In the genomic region with DNA sequence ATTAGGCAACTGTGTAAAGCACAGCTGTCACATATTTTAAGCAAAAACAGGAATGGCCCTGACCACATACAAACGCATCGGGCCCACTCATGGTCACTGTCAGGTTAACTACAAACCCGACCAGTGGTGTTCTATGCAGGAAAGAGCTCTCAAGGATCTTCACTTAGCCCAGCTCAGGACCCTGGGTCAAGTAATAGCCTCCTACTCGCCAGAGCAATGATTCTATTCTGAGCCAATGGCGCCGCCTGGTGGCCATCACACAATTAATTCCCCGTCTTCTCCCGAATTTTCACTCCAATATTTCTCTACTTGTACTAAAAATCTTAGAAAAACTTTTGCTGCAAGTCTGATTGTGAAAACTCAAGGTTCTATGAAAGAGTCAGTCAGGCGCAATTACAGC, we compare ENCODE assay signal across 8 mouse cellular contexts. TPM values are rescaled to one million over a fixed set of nuclear protein-coding genes. Genes with fewer than 3 reads are reported as not detected.
DNase-seq lines count a peak whose midpoint lies in the region; ATAC-seq and TF ChIP-seq lines count a peak whose summit lies in the region.

No protein-coding gene starts in this region.

- H3K4me1 ChIP-seq in neural tube, embryonic 15.5 days, result no peaks in the 10 kb centered on the region
- no peaks in the 10 kb centered on the region for H3K4me1 ChIP-seq in liver, postnatal 0 days (ENCODE audit: insufficient read depth)

- peak; percentile 74 for TF ChIP-seq CTCF in liver, postnatal 0 days (IDR thresholded peaks at IDR 0.05; ENCODE audit: low read depth)

- no peaks in the 10 kb centered on the region for H3K27me3 ChIP-seq in neural tube, embryonic 15.5 days (replicated peaks)
- no peaks in the 10 kb centered on the region for H3K27me3 ChIP-seq in liver, postnatal 0 days (ENCODE audit: insufficient read depth, low read length)

- ATAC-seq in neural tube, embryonic 15.5 days (ENCODE audit: low FRiP score), result no peak
- ATAC-seq in liver, postnatal 0 days, result no peak
- no peak for ATAC-seq in activated CD4-positive, CD25-positive, alpha-beta regulatory T cell, adult 4 months

- intact Hi-C loops in heart, postnatal 10 days (cut with DNase I), result loop anchor here (5.0 to 10.0 kb wide), 3 partner anchors 155 to 503 kb away; no protein-coding TSS in a partner anchor

- no peak overlapping the region for H3K4me3 ChIP-seq in neural tube, embryonic 15.5 days (replicated peaks)
- no peak overlapping the region for H3K4me3 ChIP-seq in liver, postnatal 0 days (ENCODE audit: low read depth, low read length)

- H3K9me3 ChIP-seq in neural tube, embryonic 15.5 days (replicated peaks), result no peaks in the 10 kb centered on the region
- H3K9me3 ChIP-seq in liver, postnatal 0 days (ENCODE audit: low read length), result no peaks in the 10 kb centered on the region

- no peak overlapping the region for H3K27ac ChIP-seq in neural tube, embryonic 15.5 days (replicated peaks)
- H3K27ac ChIP-seq in liver, postnatal 0 days (ENCODE audit: low read depth), result no peak overlapping the region

- no peak overlapping the region for H3K9ac ChIP-seq in neural tube, embryonic 15.5 days (replicated peaks)
- no peak overlapping the region for H3K9ac ChIP-seq in liver, postnatal 0 days (replicated peaks)

- H3K36me3 ChIP-seq in neural tube, embryonic 15.5 days, result peaks cover 2% of the 10 kb centered on the region; the same call in 1 of the 2 replicates
- H3K36me3 ChIP-seq in liver, postnatal 0 days (replicated peaks; ENCODE audit: insufficient read depth, low read length), result no peaks in the 10 kb centered on the region

- no peak for TF ChIP-seq EP300 in liver, postnatal 0 days (IDR thresholded peaks at IDR 0.05; ENCODE audit: low read depth)

- WGBS in neural tube, embryonic 15.5 days, result 34% methylated on average over 9 of the region's 9 CpGs
- 19% methylated on average over 9 of the region's 9 CpGs for WGBS in liver, postnatal 0 days (ENCODE audit: insufficient replicate concordance)

- no peak overlapping the region for H3K4me2 ChIP-seq in neural tube, embryonic 15.5 days
- H3K4me2 ChIP-seq in liver, postnatal 0 days (ENCODE audit: low read depth, low read length), result no peak overlapping the region

- peak; percentile 69 for DNase-seq in neural tube, embryonic 10.5 days (ENCODE audit: extremely low spot score, low spot score)
- DNase-seq in ZHBTc4 (ENCODE audit: low read depth, low spot score), result peak; percentile 65
- peak; percentile 67 for DNase-seq in cerebellum, adult 9-11 months
- DNase-seq in heart, postnatal 10 days, result peak; percentile 53 to 82
- peak; percentile 70 for DNase-seq in liver, postnatal 0 days
- peak; percentile 67 for DNase-seq in retina, postnatal 1 day

RNA-seq across cellular contexts. Expression of a gene that starts 21.3 kb away (rescaled TPM):
- 219 and 269 TPM in 2 replicates for polyA plus RNA-seq in neural tube, embryonic 15.5 days (2015; fragmentation: Nextera tagmentation; extraction: Ambion mirVana)
- total RNA-seq in heart, postnatal 10 days (2021), result under 1 TPM in 1 of 2 experiments, not detected in 1; 0.22 TPM
- 0.14 TPM in 1 of 2 replicates, not detected in the other for polyA plus RNA-seq in liver, postnatal 0 days (2015; fragmentation: Nextera tagmentation; extraction: Ambion mirVana)
- 1 to 10 TPM; 4.1 to 5.6 TPM for polyA plus RNA-seq in activated CD4-positive, CD25-positive, alpha-beta regulatory T cell, adult 4 months (2017; shearing (Covaris generic))

RNA-seq across cellular contexts. Expression of a gene that starts 40.8 kb away (rescaled TPM):
- 3.4 and 7.7 TPM in 2 replicates for polyA plus RNA-seq in neural tube, embryonic 15.5 days (2015; fragmentation: Nextera tagmentation; extraction: Ambion mirVana)
- total RNA-seq in heart, postnatal 10 days (2021), result 10 to 100 TPM; 13.0 to 13.4 TPM
- 7.7 and 8.0 TPM in 2 replicates for polyA plus RNA-seq in liver, postnatal 0 days (2015; fragmentation: Nextera tagmentation; extraction: Ambion mirVana)
- 1 to 10 TPM; 4.5 to 7.5 TPM for polyA plus RNA-seq in activated CD4-positive, CD25-positive, alpha-beta regulatory T cell, adult 4 months (2017; shearing (Covaris generic))

RNA-seq across cellular contexts. Expression of a gene that starts 49.2 kb away (rescaled TPM):
- 2.7 and 3.0 TPM in 2 replicates for polyA plus RNA-seq in neural tube, embryonic 15.5 days (2015; fragmentation: Nextera tagmentation; extraction: Ambion mirVana)
- not detected for total RNA-seq in heart, postnatal 10 days (2021)
- polyA plus RNA-seq in liver, postnatal 0 days (2015; fragmentation: Nextera tagmentation; extraction: Ambion mirVana), result not detected in 2 replicates
- not detected for polyA plus RNA-seq in activated CD4-positive, CD25-positive, alpha-beta regulatory T cell, adult 4 months (2017; shearing (Covaris generic))

Comparison
In these comparisons a context has a peak if more than half of its experiments do, and no peak if none do; other contexts are left out.
1. RNA of a gene that starts 21.3 kb away (polyA plus RNA-seq): 219 to 269 TPM in neural tube, embryonic 15.5 days; 4.1 to 5.6 TPM in activated CD4-positive, CD25-positive, alpha-beta regulatory T cell, adult 4 months and 0.14 TPM in liver, postnatal 0 days; every median in the first group is over 10 times any median in the second.
2. Peak in every context shown above with its lines, with median percentiles within 50 percentile points of each other: DNase-seq.